Mouse (Mus musculus): Measurements from ENCODE around the gene Fras1.

The Fras1 gene

DNA sequence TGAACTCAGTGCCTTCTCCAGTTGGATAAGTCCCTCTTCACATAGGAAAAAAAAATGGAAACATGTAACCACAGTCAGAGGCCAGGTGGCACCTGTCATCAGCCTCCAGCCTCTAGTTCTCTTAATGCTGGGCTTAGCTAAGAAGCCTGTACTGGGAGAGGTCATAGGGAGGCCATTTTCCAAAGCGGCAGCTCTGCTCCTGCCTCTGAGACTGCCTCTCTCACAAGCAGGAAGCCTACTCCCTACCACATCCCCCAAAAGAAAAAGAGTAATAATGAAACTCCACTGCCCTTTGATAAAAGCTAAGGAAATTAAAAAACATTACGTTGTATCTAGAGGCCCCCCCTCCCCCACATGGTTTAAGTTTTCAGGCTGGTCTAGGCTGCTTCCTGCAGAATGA is 309.0 kb downstream of the Fras1 start:
- no peak for DNase-seq (ENCODE audit: low spot score)

DNA sequence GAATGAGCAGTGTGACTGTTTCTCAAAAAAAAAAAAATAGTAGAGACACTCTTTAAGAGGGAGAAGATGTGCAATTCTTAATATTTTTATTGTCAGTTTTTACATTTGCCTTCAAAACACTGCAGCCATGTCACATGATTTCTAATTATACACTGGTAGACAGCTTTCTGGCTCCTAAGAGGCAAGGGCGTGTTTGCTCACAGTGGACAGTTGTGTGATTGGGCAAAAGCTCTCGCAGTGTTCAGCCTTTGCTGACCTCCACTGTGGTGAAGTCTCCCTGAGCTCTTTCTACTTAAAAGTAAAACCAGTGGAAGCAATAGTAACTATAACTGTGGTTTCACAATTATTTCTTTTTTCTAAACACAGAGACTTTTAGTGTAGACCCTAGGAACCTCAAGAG is 315.1 kb downstream of the Fras1 start:
- no peak for DNase-seq (ENCODE audit: low spot score)

DNA sequence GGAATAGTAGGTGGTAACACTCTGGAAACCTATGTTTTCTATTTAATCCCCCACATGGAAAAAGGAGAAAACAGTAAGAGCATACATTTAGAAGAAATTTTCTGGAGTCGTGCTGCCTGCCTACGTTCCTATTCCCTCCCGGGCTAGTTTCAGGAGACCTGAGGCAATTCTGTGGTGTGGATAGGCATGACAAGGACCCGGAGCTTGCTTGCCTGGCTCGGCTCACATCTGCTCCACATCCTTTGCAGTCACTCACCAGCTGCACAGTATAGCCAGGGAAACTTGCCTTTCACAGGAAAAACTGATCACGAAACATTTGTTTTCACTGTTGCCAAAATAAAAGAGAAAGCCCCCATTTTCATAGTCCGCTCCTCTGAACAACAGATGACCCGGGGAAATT is 325.2 kb downstream of the Fras1 start:
- DNase-seq (ENCODE audit: low spot score) = no peak

DNA sequence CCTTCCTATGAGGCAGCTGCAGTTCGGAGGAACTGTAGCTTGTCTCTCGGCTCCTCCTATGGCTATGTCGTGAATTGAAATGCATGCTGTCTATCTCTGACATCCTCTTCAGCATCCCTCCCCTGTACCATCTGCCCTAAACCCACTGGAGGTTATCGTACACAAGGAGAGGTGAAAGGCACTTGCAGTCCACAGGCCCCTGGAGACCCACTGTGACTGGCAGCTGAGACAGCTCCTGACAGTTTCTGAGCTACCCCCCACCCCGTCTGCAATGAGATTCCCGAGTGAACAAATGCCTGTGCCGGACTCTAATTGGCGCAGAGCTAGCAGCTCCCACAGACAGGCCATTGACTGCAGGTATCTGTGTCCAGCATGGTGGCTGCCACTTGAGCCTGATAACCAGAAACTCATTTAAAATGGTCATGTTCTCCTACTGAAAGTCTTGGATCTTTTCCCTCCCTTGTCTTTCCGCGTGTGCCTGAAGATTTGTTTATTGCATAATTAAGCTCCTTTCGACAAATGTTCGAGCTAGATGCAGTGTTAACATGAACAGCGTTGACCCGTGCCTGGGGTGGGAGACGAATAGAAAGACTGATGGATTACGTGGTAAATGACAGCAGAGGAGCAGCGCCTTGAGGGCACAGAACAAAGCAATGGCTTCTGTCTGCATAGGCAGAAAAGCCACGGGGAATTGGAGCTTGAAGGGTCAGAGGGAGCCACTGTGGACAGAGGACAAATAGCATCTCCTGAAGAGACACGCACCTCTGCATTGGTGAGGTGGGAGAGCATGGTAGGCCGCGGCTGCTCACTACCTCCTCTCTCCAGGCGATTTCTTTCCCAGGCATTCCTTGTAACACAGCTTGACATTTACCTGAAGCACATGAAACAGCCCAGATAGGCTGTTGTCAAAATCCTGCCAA is 329.2 kb downstream of the Fras1 start:
- DNase-seq (ENCODE audit: low spot score) = no peak

DNA sequence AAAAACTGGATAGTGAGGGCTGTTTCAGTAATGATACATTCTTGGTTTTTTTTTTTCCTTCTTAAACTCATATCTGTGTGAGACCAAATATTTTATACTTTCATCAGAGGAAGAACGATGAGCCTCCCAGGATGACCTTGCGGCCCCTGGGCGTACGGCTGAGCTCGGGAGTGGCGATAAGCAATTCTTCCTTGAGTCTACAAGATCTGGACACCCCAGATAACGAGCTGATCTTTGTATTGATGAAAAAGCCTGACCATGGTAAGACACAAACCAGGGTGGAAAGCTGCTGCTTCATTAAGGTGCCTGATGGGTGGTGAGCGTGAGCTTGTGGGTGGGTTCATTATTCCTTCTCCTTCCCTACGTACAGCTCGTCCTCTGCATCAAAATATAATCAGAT is 334.8 kb downstream of the Fras1 start:
- DNase-seq (ENCODE audit: low spot score) = no peak

DNA sequence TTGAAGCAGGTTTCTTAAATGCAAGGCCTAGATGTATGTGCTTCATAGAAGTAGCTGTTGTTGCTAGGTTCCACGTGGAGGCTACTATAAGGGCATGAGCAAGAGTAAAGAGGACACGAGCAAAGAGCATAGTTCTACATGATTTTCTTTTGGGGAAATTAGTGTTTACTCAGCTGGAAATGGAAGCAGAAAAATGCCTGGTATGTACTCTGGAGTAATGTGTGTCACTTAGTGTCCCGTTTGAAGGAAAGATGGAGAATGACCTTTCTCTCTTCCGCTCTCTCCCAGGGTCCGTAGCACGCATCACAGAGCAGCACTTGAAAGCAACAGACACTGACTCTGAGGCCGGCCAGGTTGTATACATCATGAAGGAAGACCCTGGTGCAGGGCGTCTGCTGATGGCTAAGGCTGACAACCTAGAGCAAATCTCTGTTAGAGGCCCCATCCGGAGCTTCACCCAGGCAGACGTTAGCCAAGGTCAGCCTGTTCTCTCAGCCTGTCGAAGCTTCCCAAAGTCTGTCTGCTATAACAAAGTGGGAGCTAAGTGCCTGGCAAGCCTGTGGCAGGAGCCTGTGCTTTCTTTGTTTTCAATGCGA is 338.4 kb downstream of the Fras1 start:
- no peak for DNase-seq (ENCODE audit: low spot score)

DNA sequence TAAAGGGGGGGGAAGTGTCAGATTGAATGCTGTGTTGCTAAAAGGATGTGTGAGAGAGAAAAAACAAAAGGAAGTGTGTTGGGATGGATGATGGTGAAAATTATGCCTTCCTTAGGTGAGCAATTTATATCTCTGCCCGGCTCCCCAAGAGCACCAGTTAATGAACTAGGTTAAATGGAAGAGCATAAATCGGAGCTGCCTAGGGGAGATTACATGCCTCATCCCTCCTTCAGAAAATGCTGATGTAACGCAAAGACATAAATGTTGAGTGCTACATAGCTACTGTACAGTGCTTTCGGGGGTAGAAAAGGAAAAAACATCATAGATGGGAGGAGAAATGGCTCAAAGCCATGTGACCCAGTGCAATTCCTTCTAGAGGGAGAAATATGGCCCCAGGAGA is 339.0 kb downstream of the Fras1 start:
- DNase-seq (ENCODE audit: low spot score) = no peak

DNA sequence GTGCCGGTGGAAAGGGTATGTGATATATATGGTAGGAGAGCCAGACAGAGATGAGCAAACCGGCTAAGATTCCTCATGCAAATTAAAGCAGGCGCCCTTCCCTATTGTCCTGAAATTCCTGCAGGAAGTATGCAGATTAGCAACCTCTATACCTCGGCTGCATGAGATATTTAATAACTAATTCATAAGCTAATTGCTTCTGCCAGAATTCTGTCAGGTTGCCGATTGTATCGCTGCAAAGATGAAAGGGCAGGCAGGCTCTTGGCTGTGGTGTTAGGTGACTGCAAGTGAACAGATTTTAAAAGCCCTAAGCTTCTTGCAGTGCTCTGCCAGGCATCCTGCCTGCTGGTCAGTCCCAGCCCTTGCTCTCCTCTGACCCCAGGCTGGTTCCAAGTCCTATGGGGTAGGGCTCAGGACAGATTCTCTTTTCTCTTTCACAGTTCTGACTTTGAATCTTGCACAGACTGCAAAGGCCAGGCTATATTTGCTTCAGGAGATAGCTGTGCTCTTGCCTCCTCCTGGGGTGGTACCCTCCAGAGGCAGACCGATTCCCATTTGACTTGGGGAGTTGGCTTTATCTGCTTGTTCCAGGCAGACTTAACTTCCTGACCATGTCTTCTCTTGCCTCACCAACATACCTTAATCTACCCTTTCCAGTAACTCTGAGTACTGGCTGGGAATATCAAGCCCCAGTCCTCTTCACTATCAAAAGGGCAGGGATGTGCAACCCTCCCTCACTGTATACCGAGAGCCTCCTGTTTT is 342.7 kb downstream of the Fras1 start:
- no peak for DNase-seq (ENCODE audit: low spot score)

DNA sequence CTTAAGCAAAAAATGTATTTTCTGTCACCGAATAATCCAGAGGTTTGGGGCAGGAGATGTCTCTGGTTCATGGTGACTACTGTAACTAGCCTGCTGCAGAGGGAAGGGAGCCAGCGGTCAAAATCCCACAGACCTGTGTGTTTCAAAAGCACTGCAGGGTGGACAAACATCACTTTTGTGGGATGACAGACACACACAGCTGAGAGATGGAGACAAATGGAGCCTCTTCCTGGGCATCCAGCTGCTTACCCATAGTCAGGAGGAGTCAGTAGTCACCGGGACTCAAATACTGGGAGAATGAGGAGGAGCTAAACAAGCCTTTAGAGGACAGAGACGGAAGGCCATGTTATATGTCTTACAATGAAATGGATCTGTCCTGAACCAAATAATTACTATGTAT is 343.9 kb downstream of the Fras1 start:
- no peak for DNase-seq (ENCODE audit: low spot score)

DNA sequence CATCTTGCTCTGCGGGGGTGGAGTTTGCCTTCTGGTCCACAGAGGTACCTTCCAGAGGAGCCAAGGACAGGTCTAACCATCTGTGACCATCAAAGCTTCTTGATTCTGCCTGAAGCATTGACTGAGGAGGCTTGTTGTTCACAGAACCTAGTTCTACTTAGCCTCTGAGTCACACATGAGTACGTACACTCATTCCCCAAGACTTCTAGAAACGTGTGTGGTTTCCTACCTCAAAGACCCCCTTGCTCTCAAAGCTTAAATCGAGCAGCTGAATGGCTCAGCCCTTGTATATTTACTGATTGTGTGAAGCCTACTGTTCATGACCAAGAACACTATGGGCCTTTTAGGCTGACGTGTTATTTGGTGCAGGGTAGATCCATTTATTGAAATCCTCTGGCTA is 344.8 kb downstream of the Fras1 start:
- no peak for DNase-seq (ENCODE audit: low spot score)

DNA sequence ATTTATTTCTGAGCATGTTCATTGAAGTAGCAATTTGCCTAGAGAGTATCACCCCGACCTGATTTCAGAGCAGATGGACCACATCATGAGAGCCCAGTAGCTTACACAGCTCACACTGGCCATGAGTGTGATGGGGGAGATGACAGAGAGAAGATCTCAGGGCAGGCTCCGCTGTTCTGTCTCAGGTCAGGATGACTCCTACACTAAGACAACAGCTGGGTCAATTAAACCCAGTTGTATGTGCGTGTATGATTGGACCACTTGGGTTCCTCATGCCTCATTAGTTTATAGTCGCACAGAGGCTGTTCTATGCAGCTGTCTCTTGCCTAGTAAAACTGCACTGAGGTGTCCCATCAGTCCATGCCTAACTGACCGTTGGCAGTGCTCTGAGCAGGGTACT is 345.5 kb downstream of the Fras1 start:
- DNase-seq (ENCODE audit: low spot score) = no peak

DNA sequence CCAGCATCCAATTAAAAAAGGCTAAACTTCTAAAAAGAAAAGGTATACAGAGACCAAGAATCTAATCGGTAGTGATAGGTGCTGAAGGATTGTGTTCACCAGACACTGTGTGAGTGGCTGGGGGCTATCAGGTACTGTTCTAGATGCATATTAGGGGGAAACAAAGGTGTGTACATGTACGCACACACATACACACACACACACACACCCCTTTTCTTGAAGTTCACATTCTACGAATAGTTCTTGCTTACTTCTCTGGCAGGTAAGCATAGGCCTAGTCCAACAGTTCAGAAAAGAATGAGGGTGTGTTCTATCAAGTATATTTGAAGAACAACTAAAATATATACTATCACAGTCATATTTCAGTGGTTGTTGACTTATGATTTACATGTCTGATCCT is 348.9 kb downstream of the Fras1 start:
- no peak for DNase-seq (ENCODE audit: low spot score)

DNA sequence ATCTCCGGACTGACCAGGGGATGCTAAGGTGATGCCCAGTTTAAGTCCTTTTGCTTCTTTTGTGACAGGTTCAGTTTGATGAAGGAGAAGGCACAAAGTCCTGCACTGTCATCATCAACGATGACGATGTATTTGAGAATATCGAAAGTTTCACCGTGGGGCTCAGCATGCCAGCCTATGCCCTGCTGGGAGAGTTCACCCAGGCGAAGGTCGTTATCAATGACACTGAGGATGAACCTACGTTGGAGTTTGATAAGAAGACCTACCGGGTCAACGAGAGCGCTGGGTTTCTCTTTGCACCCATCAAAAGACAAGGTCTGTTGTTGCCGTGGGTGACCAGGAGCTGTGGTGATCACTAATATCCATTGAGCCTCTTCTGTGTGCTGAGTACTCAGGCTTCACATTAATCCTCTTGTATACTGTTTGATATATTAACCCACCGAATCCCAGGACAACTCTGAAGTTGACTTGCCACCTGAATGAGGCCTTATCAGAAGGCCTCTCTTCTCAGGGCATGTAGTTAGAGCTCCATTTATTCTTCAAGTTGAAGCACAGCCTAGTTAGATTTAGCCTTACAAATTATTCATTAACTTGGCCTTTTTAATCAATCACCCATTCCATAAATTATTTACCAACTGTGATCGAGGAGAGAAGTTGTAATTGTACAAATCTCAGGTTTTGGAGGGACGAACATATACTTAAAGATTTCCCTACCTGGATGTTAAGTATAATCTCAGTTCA is 365.6 kb downstream of the Fras1 start:
- DNase-seq (ENCODE audit: low spot score) = peak; percentile 21

DNA sequence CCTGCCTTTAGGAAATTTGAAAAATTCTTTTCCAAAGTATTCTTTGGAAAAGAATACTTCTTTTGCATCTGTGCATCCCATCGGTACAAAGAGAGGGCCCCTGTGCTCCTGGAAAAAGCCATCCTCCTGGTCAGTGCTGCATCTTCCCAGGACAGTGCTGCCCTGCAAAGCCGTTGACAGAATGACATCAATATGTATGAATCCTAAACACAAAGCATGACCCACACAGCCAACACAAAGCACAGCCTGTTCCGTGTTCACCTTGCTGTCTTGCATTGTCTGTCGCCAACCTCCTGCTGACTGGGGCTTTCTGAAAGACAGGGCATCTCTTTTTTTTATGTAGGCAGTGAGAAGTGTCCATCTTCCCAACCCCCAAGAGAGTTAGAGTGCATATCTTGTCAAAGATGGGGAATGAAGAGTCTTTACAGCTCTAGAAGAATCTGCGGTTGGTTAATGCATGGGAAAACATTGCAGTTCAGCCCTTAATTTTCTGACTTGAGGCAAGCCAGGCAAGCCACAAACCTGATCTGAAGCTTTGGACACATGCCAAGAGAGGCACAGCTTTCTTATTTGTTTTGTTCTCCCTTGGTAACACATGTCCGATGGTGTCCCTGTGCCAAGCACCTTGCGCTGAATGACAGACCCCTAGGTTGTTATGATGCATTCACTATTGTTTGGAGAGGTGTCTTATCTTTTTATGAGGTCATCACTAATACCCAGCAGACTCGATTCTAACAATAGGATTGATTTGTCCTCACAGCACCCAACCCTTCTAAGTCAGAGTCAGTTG is 373.6 kb downstream of the Fras1 start:
- DNase-seq (ENCODE audit: low spot score) = no peak

DNA sequence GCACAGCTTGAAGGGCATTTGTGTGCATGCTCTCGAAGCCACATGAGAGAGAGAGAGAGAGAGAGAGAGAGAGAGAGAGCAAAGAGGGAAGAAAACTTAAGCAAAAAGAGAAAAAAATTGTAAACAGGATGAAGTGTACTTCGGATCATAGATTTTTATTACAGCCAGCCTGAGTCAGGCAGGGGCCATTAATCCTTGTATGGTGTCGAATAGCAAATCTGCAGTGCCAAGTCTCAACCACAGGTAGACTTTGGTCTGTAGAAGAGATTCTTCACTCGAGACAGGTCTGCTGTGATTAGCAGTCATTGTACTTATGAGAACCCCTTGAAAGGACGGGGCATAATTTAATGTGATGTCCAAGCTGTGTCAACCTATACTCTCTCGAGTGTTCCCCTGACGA is 383.9 kb downstream of the Fras1 start:
- DNase-seq (ENCODE audit: low spot score) = no peak

DNA sequence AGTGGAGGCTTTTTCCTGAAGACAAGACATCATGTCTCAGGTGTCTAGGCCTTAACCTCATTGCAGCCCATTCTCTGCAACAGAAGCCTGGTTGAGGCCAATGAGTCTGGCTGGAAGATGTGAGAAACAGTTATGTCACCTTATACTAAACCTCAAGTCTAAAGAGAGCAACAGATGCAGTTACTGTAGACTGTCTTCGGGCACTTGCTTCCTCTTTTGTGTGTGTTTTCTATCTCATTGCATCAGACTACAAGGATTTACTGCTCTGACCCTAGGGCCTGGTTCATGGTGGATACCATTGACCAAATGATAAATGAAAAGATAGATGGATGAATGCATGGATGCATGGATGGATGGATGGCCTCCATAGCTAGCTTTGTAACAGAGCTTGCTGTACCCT is 388.3 kb downstream of the Fras1 start:
- no peak for DNase-seq (ENCODE audit: low spot score)

DNA sequence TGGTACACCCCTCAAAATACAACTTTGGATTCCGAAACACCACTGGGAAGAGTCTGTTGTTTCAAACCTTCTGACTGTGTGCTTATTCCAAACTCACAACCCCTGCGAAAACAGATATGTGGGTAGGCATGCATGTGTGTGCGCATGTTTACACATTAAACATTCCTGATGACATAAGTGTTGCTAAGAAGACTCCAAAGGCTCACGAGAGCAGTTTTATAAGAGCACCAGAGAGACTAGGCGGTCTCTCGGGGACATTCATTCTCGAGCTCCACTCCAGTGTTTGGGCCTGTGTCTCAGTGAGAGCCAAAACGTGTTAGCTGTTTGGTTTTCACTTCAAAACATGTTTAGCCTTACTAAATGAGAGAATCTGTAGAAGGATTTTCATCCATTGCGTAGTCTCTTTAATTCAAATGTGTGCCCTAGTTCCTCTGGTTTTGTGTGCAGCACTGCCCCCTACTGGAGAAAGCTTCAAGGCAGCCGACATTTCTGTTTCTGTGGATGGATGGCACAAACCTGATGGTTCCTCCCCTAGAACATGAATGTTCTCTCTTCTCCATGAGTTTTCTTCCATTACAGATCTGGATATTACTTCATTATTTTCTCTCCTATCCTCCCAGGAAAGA is 395.2 kb downstream of the Fras1 start:
- DNase-seq (ENCODE audit: low spot score) = peak; percentile 50

DNA sequence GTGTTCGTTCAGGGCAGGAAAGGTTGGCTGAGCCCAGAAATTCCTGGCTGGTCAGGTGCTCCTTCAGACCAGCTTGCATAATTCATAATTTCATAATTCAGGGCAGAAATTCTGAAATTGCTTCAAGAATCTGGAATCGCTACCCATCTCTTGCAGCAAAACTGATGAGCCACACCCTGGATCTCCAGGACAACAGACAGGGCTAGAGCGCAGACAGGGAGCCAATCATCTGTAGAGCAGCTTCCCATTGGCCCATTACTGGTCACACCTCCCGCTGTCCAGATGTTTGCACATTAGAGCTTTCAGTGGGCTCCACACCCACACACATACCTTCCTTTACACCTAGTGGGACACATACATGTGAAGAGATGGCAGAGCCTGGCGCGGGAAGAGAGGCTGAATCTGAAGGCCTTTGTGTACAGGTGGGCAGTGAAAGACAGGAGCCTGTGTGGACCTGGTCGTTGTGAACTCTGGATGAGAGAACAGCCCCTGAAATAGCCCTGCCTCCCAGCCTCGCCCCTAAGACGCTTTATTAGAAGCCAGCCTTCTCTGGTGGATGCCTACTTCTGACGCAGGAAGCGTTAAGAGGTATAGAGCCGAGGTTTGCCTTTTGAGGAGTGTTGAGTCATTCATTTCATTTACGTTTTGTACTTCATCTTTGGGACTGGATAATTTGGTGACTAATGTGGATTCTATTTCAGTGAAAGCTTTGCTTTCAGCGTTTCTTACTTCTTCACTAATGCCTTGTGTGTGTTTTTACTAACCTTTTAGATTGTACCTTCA is 409.9 kb downstream of the Fras1 start:
- DNase-seq (ENCODE audit: low spot score) = no peak

DNA sequence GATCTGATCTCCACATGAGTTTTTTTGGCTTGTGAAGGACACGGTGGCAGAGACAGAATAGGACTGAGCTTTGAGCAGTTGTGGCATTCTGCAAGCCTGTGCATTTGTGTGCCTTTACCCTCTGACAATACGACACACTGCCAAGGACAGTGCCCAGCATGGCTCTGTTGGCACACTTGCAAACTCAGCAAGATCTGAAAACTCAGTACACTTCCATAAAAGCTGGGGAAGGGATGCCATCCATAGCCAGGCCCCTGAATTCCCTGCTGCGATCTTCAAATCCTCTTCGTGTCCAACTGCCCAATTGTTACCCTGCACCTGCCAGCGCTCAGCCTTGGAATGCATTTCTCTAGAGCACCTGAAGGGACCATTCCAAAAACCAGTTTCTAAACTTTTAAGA is 411.3 kb downstream of the Fras1 start:
- DNase-seq (ENCODE audit: low spot score) = no peak

DNA sequence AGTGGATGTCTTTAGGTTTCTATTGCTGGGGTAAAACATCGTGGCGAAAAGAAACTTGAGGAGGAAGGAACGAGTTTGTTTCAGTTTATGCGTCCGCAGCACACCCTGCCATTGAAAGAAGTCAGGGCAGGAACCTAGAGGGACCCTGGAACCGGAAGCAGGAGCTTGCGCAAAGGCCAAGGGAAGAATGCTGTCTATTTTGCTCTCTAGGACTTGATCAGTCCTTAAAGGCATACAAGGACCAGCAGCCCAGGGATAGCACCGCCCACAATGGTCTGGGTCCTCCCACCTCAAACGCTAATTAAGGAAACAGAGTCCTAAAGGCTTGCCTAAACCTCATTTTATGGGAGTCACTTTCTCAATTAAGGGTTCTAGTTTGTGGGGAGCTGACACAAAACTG is 418.7 kb downstream of the Fras1 start:
- DNase-seq (ENCODE audit: low spot score) = peak; percentile 69
